Mouse (Mus musculus) central nervous system, embryonic 18 days (tissue): ENCODE measurements around the gene Lipm. TPM values are rescaled to one million over a fixed set of nuclear protein-coding genes. Genes with fewer than 3 reads are reported as not detected.

Source experiments
- polyA plus RNA-seq: library from polyadenylated mRNA; depleted of rRNA; stranded (reverse); fragments of >200 nt; gene quantifications from 2 replicates; pipeline ENCODE4 v1.2.3, GENCODE M21; 2012; rRNA removed

The Lipm gene
- 0.03 TPM in 2 replicates for polyA plus RNA-seq

GRCm38 (mm10) chr19:34100633-34101032 lies at the start of gene Lipm:
Gene Lipm, plus strand, starts transcription at chr19:34100933.

GRCm38 (mm10) chr19:34066779-34067472 lies 33.8 kb upstream of the Lipm start, which contains the start of gene Lipn:
Gene Lipn, plus strand, starts transcription at chr19:34067358.

GRCm38 (mm10) chr19:34165891-34166290 lies 65.2 kb downstream of the Lipm start, which contains the start of gene Ankrd22:
Gene Ankrd22, minus strand, starts transcription at chr19:34166053.

Other genes with a start within 250 kb of the Lipm start
- not detected in 2 replicates for gene Lipf, start 139.7 kb upstream of the Lipm start, polyA plus RNA-seq
- not detected in 2 replicates for gene Lipk, start 92.6 kb upstream of the Lipm start, polyA plus RNA-seq
- not detected in 2 replicates for gene Lipn, start 33.6 kb upstream of the Lipm start, polyA plus RNA-seq
- gene Ankrd22, start 65.1 kb downstream of the Lipm start, polyA plus RNA-seq: not detected in 2 replicates
- gene Stambpl1, start 91.3 kb downstream of the Lipm start, polyA plus RNA-seq: 11.6 and 11.9 TPM in 2 replicates
- 16.1 and 24.2 TPM in 2 replicates for gene Acta2, start 154.7 kb downstream of the Lipm start, polyA plus RNA-seq
- gene Fas, start 189.7 kb downstream of the Lipm start, polyA plus RNA-seq: 1.0 and 1.1 TPM in 2 replicates